Mouse (Mus musculus) right cerebral cortex, postnatal 25 days (tissue): ENCODE measurements around the gene Cdk14.

Experiments used
- DNase-seq: peaks from one replicate; pipeline ENCODE4 v3.0.0; 2022

Cdk14 gene

DNA sequence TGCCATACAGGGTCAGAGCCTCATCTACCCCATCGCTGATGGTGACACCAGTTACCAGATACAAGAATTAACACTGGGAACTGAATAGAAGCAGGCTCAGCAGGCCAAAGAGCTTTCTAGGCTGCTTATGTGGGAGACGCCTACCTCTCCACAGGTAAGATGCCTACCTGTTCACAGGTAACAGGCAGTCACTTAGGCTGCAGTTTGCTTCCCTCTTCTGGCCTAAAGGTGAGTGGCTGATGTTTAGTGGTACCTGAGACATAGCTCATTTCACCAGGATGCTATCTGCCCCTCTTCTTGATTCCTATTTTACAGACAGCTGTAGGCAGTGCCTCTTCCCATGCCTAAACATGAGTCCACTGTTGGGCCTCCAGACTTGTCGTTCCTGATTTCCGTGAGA lies 595.0 kb downstream of the Cdk14 start:
- no peak for DNase-seq

GRCm38 (mm10) chr5:4824171-4824570 lies 595.9 kb downstream of the Cdk14 start:
- no peak for DNase-seq

DNA sequence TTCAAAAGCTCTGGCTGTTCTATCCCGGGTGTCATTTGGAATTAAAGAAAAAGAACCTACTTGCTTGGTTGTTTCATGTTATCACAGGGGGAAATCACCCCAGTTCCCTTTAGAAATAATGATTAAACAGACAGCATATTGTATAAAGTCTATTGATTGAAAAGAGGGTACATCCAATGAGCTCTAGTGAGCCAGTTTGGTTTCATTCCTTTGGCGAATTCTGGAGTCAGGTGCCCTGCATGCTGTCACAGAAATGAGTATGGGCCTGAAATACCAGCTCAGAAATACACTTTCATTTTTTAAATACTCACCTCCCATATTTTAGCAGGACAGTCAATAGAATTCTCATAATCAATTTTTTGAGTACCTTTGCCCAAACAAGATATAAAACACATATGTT lies 598.1 kb downstream of the Cdk14 start:
- DNase-seq: no peak

DNA sequence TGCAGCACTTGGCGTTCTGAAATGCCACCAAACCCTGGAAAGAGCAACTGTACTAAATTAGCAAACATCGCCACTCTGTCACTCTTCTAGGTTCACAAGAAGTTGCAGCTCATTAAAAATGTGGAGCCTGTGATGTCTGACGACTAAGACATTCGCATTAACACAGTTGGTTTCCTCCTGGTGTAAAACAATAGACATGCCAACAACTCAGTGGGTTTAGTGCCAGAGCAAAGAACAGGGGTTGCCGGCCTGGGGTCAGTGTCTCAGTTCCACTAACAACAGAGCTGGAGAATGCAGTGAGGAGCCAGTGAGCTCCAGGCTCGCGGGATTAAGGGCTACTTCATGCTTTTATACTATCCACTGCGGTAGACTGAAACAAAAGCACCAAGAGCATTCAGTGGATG lies 598.7 kb downstream of the Cdk14 start:
- no peak for DNase-seq

DNA sequence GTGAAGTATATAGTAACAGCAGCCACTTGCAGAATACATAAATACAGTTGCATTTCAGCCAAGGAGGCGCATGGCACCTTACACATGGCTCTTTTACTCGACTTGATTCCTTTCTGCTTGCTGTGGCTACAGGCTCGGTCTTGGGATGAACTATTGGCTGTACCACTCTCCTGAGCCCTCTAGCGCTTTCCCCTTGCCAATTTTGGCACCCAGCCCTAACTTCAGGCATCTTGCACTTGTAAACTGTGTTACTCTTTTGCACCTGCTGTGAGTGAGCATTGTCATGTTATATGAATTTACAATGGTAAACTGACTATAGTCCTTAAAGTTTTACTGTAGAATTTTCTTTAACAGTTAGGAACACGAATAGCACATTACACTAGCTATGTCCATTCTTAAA lies 603.1 kb downstream of the Cdk14 start:
- no peak for DNase-seq

GRCm38 (mm10) chr5:4814465-4815204 lies 605.5 kb downstream of the Cdk14 start:
- DNase-seq: no peak

- DNase-seq: no peak
Observed at GRCm38 (mm10) chr5:4813357-4813756, 606.8 kb downstream of the Cdk14 start.

GRCm38 (mm10) chr5:4812036-4812729 lies 607.9 kb downstream of the Cdk14 start:
- no peak for DNase-seq

- DNase-seq: no peak
Observed at GRCm38 (mm10) chr5:4805228-4805627, 614.9 kb downstream of the Cdk14 start.

- DNase-seq: no peak
Observed at GRCm38 (mm10) chr5:4803708-4804107, 616.4 kb downstream of the Cdk14 start.

- DNase-seq: no peak
Observed at GRCm38 (mm10) chr5:4801971-4802370, 618.1 kb downstream of the Cdk14 start.

DNA sequence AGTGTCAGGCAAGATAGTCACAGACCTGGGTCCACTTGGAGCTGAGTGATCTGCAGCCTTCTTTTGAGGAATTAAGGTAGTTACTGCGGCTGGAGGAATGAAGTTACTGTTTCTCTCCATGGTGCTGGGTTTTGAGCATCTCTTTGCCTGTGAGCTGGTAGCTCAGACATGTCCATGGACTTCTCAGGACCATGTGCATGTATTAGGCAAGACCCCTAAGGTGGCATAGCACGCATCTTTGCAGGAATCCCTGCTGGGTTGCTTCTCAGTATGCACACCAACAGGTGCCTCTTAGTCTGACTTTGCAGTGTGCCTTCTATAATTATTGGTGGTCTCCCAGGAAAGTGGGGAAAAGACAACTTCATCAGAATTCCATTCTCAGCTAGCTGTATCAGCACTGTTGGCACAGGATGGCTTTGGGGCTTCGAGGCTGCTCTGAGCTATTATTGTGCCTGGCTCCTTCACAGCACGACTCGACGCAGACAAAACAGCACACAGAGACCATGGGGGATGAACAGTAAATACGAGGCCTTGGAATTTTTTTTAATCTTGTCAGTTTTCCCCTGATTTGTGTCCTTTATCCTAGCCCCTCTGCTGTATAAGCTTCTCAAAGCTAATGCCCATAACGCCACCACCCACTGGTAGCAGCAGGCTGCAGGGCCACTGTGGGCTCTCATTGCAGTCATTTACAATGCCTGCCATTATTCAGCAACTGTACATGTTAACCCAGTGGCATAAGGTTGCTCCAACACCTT lies 618.8 kb downstream of the Cdk14 start:
- no peak for DNase-seq

DNA sequence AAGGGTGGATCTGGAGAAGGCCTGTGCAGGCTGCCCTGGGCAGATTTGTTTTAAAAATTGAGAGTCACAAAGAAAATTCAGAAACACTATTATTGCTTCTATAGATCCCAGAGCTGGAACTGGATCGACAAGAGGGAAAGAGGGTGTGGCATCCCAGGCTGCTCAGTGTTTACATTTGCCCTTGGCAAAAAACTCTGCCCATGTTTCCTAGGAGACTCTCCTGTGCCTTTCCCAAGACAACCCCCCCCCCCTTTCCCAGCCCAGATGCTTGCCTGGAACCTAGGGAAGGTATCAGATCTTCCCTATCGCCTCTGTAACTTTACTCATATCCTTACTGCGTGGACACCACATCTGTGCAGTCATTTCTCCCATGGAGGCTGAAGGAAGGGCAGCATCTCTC lies 628.9 kb downstream of the Cdk14 start:
- no peak for DNase-seq

DNA sequence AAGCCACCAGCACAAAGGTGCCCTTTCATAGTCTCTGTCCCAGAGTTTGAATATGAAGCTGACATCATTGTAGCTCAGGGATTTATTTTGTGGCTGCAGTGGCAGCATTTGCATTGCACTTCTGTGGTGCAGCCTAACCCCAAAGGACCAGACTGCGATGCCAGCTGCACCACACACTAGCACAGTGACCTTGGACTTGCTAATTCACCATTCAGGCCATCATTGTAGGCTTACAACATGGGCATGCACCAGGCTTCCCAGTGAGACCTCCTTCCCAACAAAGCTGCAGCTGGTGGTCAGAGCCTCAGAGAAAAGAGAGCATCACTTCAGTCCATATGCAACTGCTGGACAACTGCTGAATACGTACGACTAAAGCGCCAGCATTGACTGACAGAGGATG lies 629.8 kb downstream of the Cdk14 start:
- DNase-seq: no peak

DNA sequence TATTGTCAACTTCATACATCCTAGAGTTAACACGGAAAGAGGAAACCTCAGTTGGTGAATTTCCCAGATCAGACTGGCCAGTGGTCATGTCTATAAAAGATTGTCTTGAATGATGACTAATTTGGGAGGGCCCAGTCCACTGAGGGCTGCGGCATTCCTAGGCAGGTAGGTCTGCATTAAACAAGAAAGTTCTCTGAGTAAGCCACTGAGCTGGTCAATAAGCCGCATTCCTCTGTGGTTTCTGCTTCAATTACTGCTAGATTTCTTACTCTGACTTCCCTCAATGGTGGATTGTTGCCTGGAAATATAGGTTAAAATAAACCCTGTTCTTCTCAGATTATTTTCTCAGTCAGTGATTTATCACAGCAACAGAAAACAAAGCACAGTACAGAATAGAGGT lies 631.6 kb downstream of the Cdk14 start:
- no peak for DNase-seq

DNA sequence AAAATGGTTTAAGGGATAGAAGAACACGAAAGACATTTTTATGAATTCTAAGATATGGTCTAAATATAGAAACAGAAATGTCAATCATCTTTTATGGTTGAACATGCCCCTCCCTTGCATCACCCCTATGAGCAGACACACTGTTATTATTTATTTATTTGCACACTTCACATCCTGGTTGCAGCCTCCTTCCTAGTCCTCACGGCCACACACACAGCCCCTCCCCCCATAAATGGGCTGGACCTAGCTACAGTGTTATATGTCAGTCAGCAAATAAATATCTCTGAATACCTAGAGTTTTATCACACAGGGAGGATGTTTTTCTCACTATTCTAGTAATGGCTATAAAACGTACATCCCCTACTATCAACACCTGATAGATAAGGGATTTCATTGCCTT lies 633.3 kb downstream of the Cdk14 start:
- DNase-seq: no peak

GRCm38 (mm10) chr5:4778274-4778673 lies 641.8 kb downstream of the Cdk14 start:
- DNase-seq: no peak

- no peak for DNase-seq
Observed at GRCm38 (mm10) chr5:4776495-4776894, 643.6 kb downstream of the Cdk14 start.

DNA sequence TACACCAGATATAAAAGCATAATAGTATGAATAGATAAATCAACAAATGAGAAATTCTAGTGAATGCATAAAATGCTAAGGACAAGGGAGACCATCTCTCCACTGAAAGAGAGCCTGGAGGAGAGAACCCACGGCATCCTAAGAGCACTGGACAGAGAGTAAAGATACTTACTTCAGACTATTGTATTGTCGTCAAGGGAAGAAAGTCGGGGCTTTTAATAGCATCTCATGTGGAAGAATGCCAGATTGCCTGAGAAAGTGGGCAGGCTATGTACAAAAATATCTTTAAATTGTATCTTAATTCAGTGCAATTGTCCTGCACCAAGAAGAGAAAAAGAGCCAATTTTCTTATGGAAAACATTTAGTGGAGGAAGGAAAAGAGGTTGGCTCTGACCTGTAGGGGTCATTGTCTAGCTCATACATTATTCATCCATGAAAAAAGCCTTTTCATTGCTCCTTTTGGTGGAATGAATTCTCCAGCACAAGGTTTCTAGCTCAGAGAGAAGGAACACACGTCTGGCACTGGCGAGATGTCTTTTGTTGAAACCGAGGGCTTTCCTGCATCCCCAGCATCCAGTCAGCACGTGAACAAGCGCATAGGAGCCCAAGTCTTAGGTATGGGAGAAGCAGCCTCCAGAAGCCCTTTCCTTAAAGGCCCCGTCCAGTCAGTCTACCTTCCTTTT lies 646.9 kb downstream of the Cdk14 start:
- DNase-seq: no peak

GRCm38 (mm10) chr5:4770609-4771008 lies 649.5 kb downstream of the Cdk14 start:
- DNase-seq: no peak

- DNase-seq: no peak
Observed at GRCm38 (mm10) chr5:4767896-4768295, 652.2 kb downstream of the Cdk14 start.

DNA sequence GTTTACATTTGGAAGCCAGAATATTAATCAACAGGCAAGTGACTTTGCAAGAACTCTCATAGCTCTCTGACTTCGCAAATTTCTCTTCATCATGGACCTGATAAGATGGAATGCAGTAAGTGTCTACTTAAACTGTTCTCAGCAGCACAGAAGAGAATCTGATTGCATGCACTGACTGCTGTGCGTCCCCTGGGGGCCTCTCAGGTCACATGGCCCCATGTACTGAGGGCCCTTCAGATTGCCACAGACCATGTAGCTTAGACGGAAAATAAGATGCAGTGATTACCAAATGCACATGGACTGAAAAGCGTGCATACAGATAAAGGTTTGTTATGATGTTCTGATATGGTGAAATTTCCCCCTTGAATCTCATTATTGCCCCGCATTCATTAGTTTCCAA lies 653.4 kb downstream of the Cdk14 start:
- no peak for DNase-seq

- DNase-seq: no peak
Observed at GRCm38 (mm10) chr5:4761891-4762290, 658.2 kb downstream of the Cdk14 start.
